Mouse (Mus musculus) naive thymus-derived CD4-positive, alpha-beta T cell, adult 5 months (primary cell): ENCODE data around the gene Olfr790. TPM values are rescaled to one million over a fixed set of nuclear protein-coding genes. Genes with fewer than 3 reads are reported as not detected.

Experiments
- polyA plus RNA-seq: library from polyadenylated mRNA; unstranded; fragments of 100-300 nt; shearing (Covaris generic); gene quantifications from one replicate; pipeline ENCODE4 v1.2.1, GENCODE M21; 2017

Olfr790 gene
- not detected for polyA plus RNA-seq

GRCm38 (mm10) chr10:129498192-129498591 lies at the start of gene Olfr790:
TSS of gene Olfr790 (plus strand) at chr10:129498492.

GRCm38 (mm10) chr10:129461562-129461961 lies 36.7 kb upstream of the Olfr790 start, which contains the start of gene Olfr787:
TSS of gene Olfr787 (plus strand) at chr10:129461862.

GRCm38 (mm10) chr10:129470698-129471097 lies 27.6 kb upstream of the Olfr790 start, which contains the start of gene Olfr788:
TSS of gene Olfr788 (plus strand) at chr10:129470998.

GRCm38 (mm10) chr10:129484452-129484851 lies 13.8 kb upstream of the Olfr790 start, which contains the start of gene Olfr789:
TSS of gene Olfr789 (plus strand) at chr10:129484752.

GRCm38 (mm10) chr10:129521492-129521891 lies 23.2 kb downstream of the Olfr790 start, which contains the start of gene Olfr791:
TSS of gene Olfr791 (plus strand) at chr10:129521792.

GRCm38 (mm10) chr10:129538862-129539261 lies 40.6 kb downstream of the Olfr790 start, which contains the start of gene Olfr792:
TSS of gene Olfr792 (plus strand) at chr10:129539162.

Other genes starting within 250 kb of the Olfr790 start
- not detected for gene Olfr776, start 239.4 kb upstream of the Olfr790 start, polyA plus RNA-seq
- not detected for gene Olfr777, start 227.0 kb upstream of the Olfr790 start, polyA plus RNA-seq
- not detected for gene Olfr780, start 180.4 kb upstream of the Olfr790 start, polyA plus RNA-seq
- not detected for gene Olfr781, start 169.6 kb upstream of the Olfr790 start, polyA plus RNA-seq
- gene Olfr782, start 149.6 kb upstream of the Olfr790 start, polyA plus RNA-seq = not detected
- not detected for gene Olfr784, start 114.4 kb upstream of the Olfr790 start, polyA plus RNA-seq
- gene Olfr785, start 93.1 kb upstream of the Olfr790 start, polyA plus RNA-seq = not detected
- gene Olfr786, start 71.2 kb upstream of the Olfr790 start, polyA plus RNA-seq = not detected
- gene Olfr787, start 36.6 kb upstream of the Olfr790 start, polyA plus RNA-seq = 0.34 TPM
- not detected for gene Olfr788, start 27.5 kb upstream of the Olfr790 start, polyA plus RNA-seq
- gene Olfr789, start 13.7 kb upstream of the Olfr790 start, polyA plus RNA-seq = not detected
- gene Olfr791, start 23.3 kb downstream of the Olfr790 start, polyA plus RNA-seq = not detected
- not detected for gene Olfr792, start 40.7 kb downstream of the Olfr790 start, polyA plus RNA-seq
- gene Olfr794, start 69.2 kb downstream of the Olfr790 start, polyA plus RNA-seq = not detected
- not detected for gene Olfr796, start 114.1 kb downstream of the Olfr790 start, polyA plus RNA-seq
- gene Olfr798, start 129.4 kb downstream of the Olfr790 start, polyA plus RNA-seq = 0.16 TPM
- not detected for gene Olfr799, start 139.0 kb downstream of the Olfr790 start, polyA plus RNA-seq
- not detected for gene Olfr800, start 159.2 kb downstream of the Olfr790 start, polyA plus RNA-seq
- gene Olfr801, start 175.4 kb downstream of the Olfr790 start, polyA plus RNA-seq = not detected
- not detected for gene Olfr802, start 189.7 kb downstream of the Olfr790 start, polyA plus RNA-seq
- not detected for gene Olfr803, start 195.8 kb downstream of the Olfr790 start, polyA plus RNA-seq
- gene Olfr804, start 204.7 kb downstream of the Olfr790 start, polyA plus RNA-seq = not detected
- not detected for gene Olfr805, start 230.9 kb downstream of the Olfr790 start, polyA plus RNA-seq
- gene Olfr806, start 243.4 kb downstream of the Olfr790 start, polyA plus RNA-seq = not detected